In genomic region chrX:100395026-100395425, GRCm38 (mm10) we compare ENCODE assay signal across 9 mouse cellular contexts. TPM values are rescaled to one million over a fixed set of nuclear protein-coding genes. Genes with fewer than 3 reads are reported as not detected.
DNase-seq lines count a peak whose midpoint lies in the region; ATAC-seq lines count a peak whose summit lies in the region.
"Had no signal": no experiment of that assay in that cellular context is flagged by ENCODE, and none has a peak within 500 bp of the region (broad histone marks: within the 10 kb centered on the region; RNA-seq: fewer than 3 reads in every experiment).

No protein-coding gene starts in this region.

- H3K4me2 ChIP-seq in midbrain, embryonic 13.5 days (replicated peaks): no peak overlapping the region
- H3K4me2 ChIP-seq: hindbrain, embryonic 15.5 days had no signal

- H3K9me3 ChIP-seq in midbrain, embryonic 10.5 days (replicated peaks): no peaks in the 10 kb centered on the region
- no peaks in the 10 kb centered on the region for H3K9me3 ChIP-seq in midbrain, embryonic 13.5 days
- no peaks in the 10 kb centered on the region for H3K9me3 ChIP-seq in embryonic facial prominence, embryonic 10.5 days
- H3K9me3 ChIP-seq: hindbrain, embryonic 15.5 days had no signal

- H3K27ac ChIP-seq in midbrain, embryonic 10.5 days (replicated peaks): no peak overlapping the region
- no peak overlapping the region for H3K27ac ChIP-seq in midbrain, embryonic 13.5 days
- H3K27ac ChIP-seq in embryonic facial prominence, embryonic 10.5 days (replicated peaks): no peak overlapping the region
- H3K27ac ChIP-seq: hindbrain, embryonic 15.5 days; macrophage had no signal

- whole genome bisulfite sequencing in midbrain, embryonic 10.5 days: 79% methylated on average over 8 of the region's 8 CpGs
- 87% methylated on average over 8 of the region's 8 CpGs for WGBS in midbrain, embryonic 13.5 days
- WGBS in embryonic facial prominence, embryonic 10.5 days: 81% methylated on average over 8 of the region's 8 CpGs

- no peaks in the 10 kb centered on the region for H3K36me3 ChIP-seq in midbrain, embryonic 10.5 days
- no peaks in the 10 kb centered on the region for H3K36me3 ChIP-seq in midbrain, embryonic 13.5 days
- no peaks in the 10 kb centered on the region for H3K36me3 ChIP-seq in embryonic facial prominence, embryonic 10.5 days (replicated peaks)
- H3K36me3 ChIP-seq: hindbrain, embryonic 15.5 days had no signal

- intact Hi-C loops in gastrocnemius, postnatal 36 days (cut with DNase I): loop anchor here (2.0 kb wide), 1 partner anchor 86 kb away; no protein-coding TSS in a partner anchor

- DNase-seq in midbrain, embryonic 10.5 days (ENCODE audit: low spot score): peak; percentile 12
- DNase-seq in adrenal gland, adult (ENCODE audit: inconsistent age in 2 of 2, low spot score in 1 of 2): peak; percentile 31 to 71
- peak; percentile 18 for DNase-seq in embryonic facial prominence, embryonic 10.5 days (ENCODE audit: low spot score)
- no peak for DNase-seq in right cerebral cortex, postnatal 14 days
- no peak for DNase-seq in gastrocnemius, postnatal 36 days

- H3K9ac ChIP-seq in midbrain, embryonic 13.5 days (replicated peaks): no peak overlapping the region
- H3K9ac ChIP-seq: hindbrain, embryonic 15.5 days had no signal

- H3K4me3 ChIP-seq in midbrain, embryonic 10.5 days: no peak overlapping the region
- H3K4me3 ChIP-seq in midbrain, embryonic 13.5 days (replicated peaks): no peak overlapping the region
- H3K4me3 ChIP-seq in embryonic facial prominence, embryonic 10.5 days: no peak overlapping the region
- H3K4me3 ChIP-seq: hindbrain, embryonic 15.5 days had no signal

- H3K4me1 ChIP-seq in midbrain, embryonic 10.5 days: no peaks in the 10 kb centered on the region
- H3K4me1 ChIP-seq in midbrain, embryonic 13.5 days (replicated peaks): no peaks in the 10 kb centered on the region
- H3K4me1 ChIP-seq in embryonic facial prominence, embryonic 10.5 days: no peaks in the 10 kb centered on the region
- H3K4me1 ChIP-seq: hindbrain, embryonic 15.5 days had no signal

- no peak for ATAC-seq in midbrain, embryonic 13.5 days
- peak; percentile 93 for ATAC-seq in megakaryocyte progenitor cell, adult 5-6 weeks (replicated peaks; ENCODE audit: poor library complexity)

- peaks cover 94% of the 10 kb centered on the region for H3K27me3 ChIP-seq in midbrain, embryonic 10.5 days (ENCODE audit: low read depth, poor library complexity, severe bottlenecking)
- peaks cover 17% of the 10 kb centered on the region for H3K27me3 ChIP-seq in midbrain, embryonic 13.5 days
- peaks cover 88% of the 10 kb centered on the region for H3K27me3 ChIP-seq in embryonic facial prominence, embryonic 10.5 days (replicated peaks; ENCODE audit: low read depth, poor library complexity, severe bottlenecking)
- H3K27me3 ChIP-seq: hindbrain, embryonic 15.5 days had no signal

RNA-seq across cellular contexts. Expression of gene Otud6a, which starts 33.8 kb away (rescaled TPM):
- not detected in 2 replicates for polyA plus RNA-seq in midbrain, embryonic 10.5 days (2016; fragmentation: Nextera tagmentation; extraction: Ambion mirVana)
- polyA plus RNA-seq in midbrain, embryonic 13.5 days (2015; fragmentation: Nextera tagmentation; extraction: Ambion mirVana): not detected in 2 replicates
- polyA plus RNA-seq in embryonic facial prominence, embryonic 10.5 days (2016; fragmentation: Nextera tagmentation; extraction: Ambion mirVana): not detected in 2 replicates
- not detected in 2 replicates for total RNA-seq in megakaryocyte progenitor cell, adult 5-6 weeks (2015)
- total RNA-seq in megakaryocyte progenitor cell, adult 5-6 weeks (2017): not detected in 2 replicates
- total RNA-seq in gastrocnemius, postnatal 36 days (2021): not detected
- polyA plus RNA-seq: hindbrain, embryonic 15.5 days; macrophage had no signal

RNA-seq across cellular contexts. Expression of gene Awat2, which starts 47.5 kb away (rescaled TPM):
- polyA plus RNA-seq in midbrain, embryonic 10.5 days (2016; fragmentation: Nextera tagmentation; extraction: Ambion mirVana): 0.75 and 0.84 TPM in 2 replicates
- 0.24 and 0.26 TPM in 2 replicates for polyA plus RNA-seq in midbrain, embryonic 13.5 days (2015; fragmentation: Nextera tagmentation; extraction: Ambion mirVana)
- 0.70 and 0.71 TPM in 2 replicates for polyA plus RNA-seq in embryonic facial prominence, embryonic 10.5 days (2016; fragmentation: Nextera tagmentation; extraction: Ambion mirVana)
- 1.2 and 1.9 TPM in 2 replicates for total RNA-seq in megakaryocyte progenitor cell, adult 5-6 weeks (2015)
- total RNA-seq in megakaryocyte progenitor cell, adult 5-6 weeks (2017): 0.71 and 0.84 TPM in 2 replicates
- under 1 TPM in 1 of 2 experiments, not detected in 1; 0.18 TPM for total RNA-seq in gastrocnemius, postnatal 36 days (2021)
- polyA plus RNA-seq: macrophage had no signal

Comparison
In these comparisons a context has a peak if more than half of its experiments do, and no peak if none do; other contexts are left out.
1. DNase-seq: peak in midbrain, embryonic 10.5 days (single experiment), adrenal gland, adult (2 of 2) and embryonic facial prominence, embryonic 10.5 days (single experiment); none in right cerebral cortex, postnatal 14 days (single experiment) and gastrocnemius, postnatal 36 days (0 of 2).